Mouse (Mus musculus) lung, embryonic 16.5 days (tissue): ENCODE results near the gene Ilf3. TPM values are rescaled to one million over a fixed set of nuclear protein-coding genes. Genes with fewer than 3 reads are reported as not detected.
"Not testable (repeated sequence)": the region's sequence is repeated elsewhere in the genome, so short reads cannot be mapped to it uniquely, and the experiment has no call there.

Experiments used
- ATAC-seq: fragments of 200-750 bp; cut with Nextera tagmentation; 2 replicates; pipeline ENCODE4 v1.8.0; 2017; ENCODE audit warnings: low read depth, mild to moderate bottlenecking, moderate library complexity
- H3K27ac ChIP-seq: fragments of 300-500 bp; sonication (generic); 2 replicates; pipeline ENCODE4 v1.5.1; 2014; ENCODE audit warnings: mild to moderate bottlenecking, control low read depth, low read length
- H3K27me3 ChIP-seq: fragments of 300-500 bp; sonication (generic); 2 replicates; pipeline ENCODE4 v1.6.1; 2014; ENCODE audit warnings: low read depth, low read length, mixed read lengths; ENCODE audit not compliant: control insufficient read depth, insufficient read depth
- H3K36me3 ChIP-seq: fragments of 300-500 bp; sonication (generic); 2 replicates; pipeline ENCODE4 v1.6.1; 2014; ENCODE audit warnings: low read length; ENCODE audit not compliant: control insufficient read depth, insufficient read depth
- H3K4me1 ChIP-seq: fragments of 300-500 bp; sonication (generic); replicated peaks from 2 replicates; pipeline ENCODE4 v1.6.1; 2014; ENCODE audit warnings: low read length, mixed read lengths; ENCODE audit not compliant: control insufficient read depth, insufficient read depth
- H3K4me2 ChIP-seq: fragments of 300-500 bp; sonication (generic); 2 replicates; pipeline ENCODE4 v1.6.1; 2014; ENCODE audit warnings: low read depth, low read length, control low read depth
- H3K4me3 ChIP-seq: fragments of 300-500 bp; sonication (generic); 2 replicates; pipeline ENCODE4 v1.5.1; 2014; ENCODE audit warnings: mild to moderate bottlenecking, low read length, control low read depth
- H3K9ac ChIP-seq: fragments of 300-500 bp; sonication (generic); 2 replicates; pipeline ENCODE4 v1.6.1; 2014; ENCODE audit warnings: low read length, control low read depth
- H3K9me3 ChIP-seq: fragments of 300-500 bp; sonication (generic); 2 replicates; pipeline ENCODE4 v1.6.1; 2016; ENCODE audit warnings: low read length; ENCODE audit not compliant: control insufficient read depth
- WGBS: fragments of 180-500 bp; shearing (Covaris S2); extraction: QIAGEN DNeasy Blood & Tissue Kit; methylation state at CpG from one replicate; pipeline ENCODE4 v1.1.7; 2014; 5-methylcytosine and 5-hydroxymethylcytosine counted together
- polyA plus RNA-seq: library from polyadenylated mRNA; unstranded; fragments of >200 nt; fragmentation: Nextera tagmentation; extraction: Ambion mirVana; gene quantifications from 2 replicates; pipeline ENCODE4 v1.2.1, GENCODE M21; 2015

Ilf3 gene
- 160 and 168 TPM in 2 replicates for polyA plus RNA-seq

- peak within 1 kb of the TSS; percentile 87 for H3K9ac ChIP-seq
- peak; percentile 94 for ATAC-seq
- H3K9me3 ChIP-seq = no peaks in the 10 kb centered on the region
- peaks cover 10% of the 10 kb centered on the region for H3K4me1 ChIP-seq
- H3K4me2 ChIP-seq = peak within 1 kb of the TSS; percentile 86
- WGBS = under 1% methylated on average over 62 of the region's 66 CpGs
- H3K27ac ChIP-seq = peak within 1 kb of the TSS; percentile 90
- H3K27me3 ChIP-seq = no peaks in the 10 kb centered on the region
- no peaks in the 10 kb centered on the region for H3K36me3 ChIP-seq
- H3K4me3 ChIP-seq = peak within 1 kb of the TSS; percentile 89
Measured at GRCm38 (mm10) chr9:21367357-21368111, at the start of gene Ilf3. Gene Ilf3, plus strand, starts transcription at chr9:21367871.

GRCm38 (mm10) chr9:21318792-21319191, 48.9 kb upstream of the Ilf3 start:
- no peak for ATAC-seq
- Histone ChIP-seq H3K9me3 (no peaks in the 10 kb centered on the region), H3K27me3 (no peaks in the 10 kb centered on the region), H3K4me2 (no peak overlapping the region), H3K4me3 (no peak overlapping the region), H3K36me3 (no peaks in the 10 kb centered on the region), H3K27ac (no peak overlapping the region), H3K9ac (no peak overlapping the region), H3K4me1 (peaks cover 18% of the 10 kb centered on the region)
- 85% methylated on average over 6 of the region's 6 CpGs for WGBS

GRCm38 (mm10) chr9:21319503-21319902, 48.2 kb upstream of the Ilf3 start:
- 88% methylated on average over 4 of the region's 4 CpGs for WGBS
- Histone ChIP-seq H3K9ac (no peak overlapping the region), H3K27ac (no peak overlapping the region), H3K4me3 (no peak overlapping the region), H3K4me2 (no peak overlapping the region), H3K4me1 (peaks cover 18% of the 10 kb centered on the region), H3K36me3 (no peaks in the 10 kb centered on the region), H3K27me3 (no peaks in the 10 kb centered on the region), H3K9me3 (no peaks in the 10 kb centered on the region)
- no peak for ATAC-seq

- Histone ChIP-seq H3K36me3 (no peaks in the 10 kb centered on the region), H3K27me3 (no peaks in the 10 kb centered on the region), H3K4me3 (peak overlapping the region; percentile 89), H3K27ac (no peak overlapping the region), H3K9me3 (no peaks in the 10 kb centered on the region), H3K9ac (peak overlapping the region; percentile 81; the same call in 1 of the 2 replicates), H3K4me2 (peak overlapping the region; percentile 94), H3K4me1 (peaks cover 18% of the 10 kb centered on the region)
- ATAC-seq = no peak
- 18% methylated on average over 4 of the region's 4 CpGs for WGBS
Measured at GRCm38 (mm10) chr9:21320280-21320618, 47.4 kb upstream of the Ilf3 start.

GRCm38 (mm10) chr9:21320619-21321512, 46.8 kb upstream of the Ilf3 start, which contains the start of gene Slc44a2:
Gene Slc44a2, plus strand, starts transcription at chr9:21320698.
- Histone ChIP-seq H3K36me3 (no peaks in the 10 kb centered on the region), H3K9me3 (no peaks in the 10 kb centered on the region), H3K4me1 (peaks cover 18% of the 10 kb centered on the region), H3K27me3 (no peaks in the 10 kb centered on the region), H3K27ac (peak within 1 kb of the TSS; percentile 68), H3K4me2 (peak within 1 kb of the TSS; percentile 94), H3K9ac (peak within 1 kb of the TSS; percentile 81), H3K4me3 (peak within 1 kb of the TSS; percentile 89)
- peak; percentile 96 for ATAC-seq
- under 1% methylated on average over 52 of the region's 52 CpGs for WGBS

- peak; percentile 28 for ATAC-seq
- H3K4me2 ChIP-seq = peak overlapping the region; percentile 94
- peak overlapping the region; percentile 89 for H3K4me3 ChIP-seq
- H3K36me3 ChIP-seq = 0 out of 2 replicates have a peak, but pooled peaks cover 2% of the 10 kb centered on the region
- WGBS = 6% methylated on average over 6 of the region's 6 CpGs
- H3K27me3 ChIP-seq = no peaks in the 10 kb centered on the region
- H3K27ac ChIP-seq = peak overlapping the region; percentile 68
- H3K9me3 ChIP-seq = no peaks in the 10 kb centered on the region
- H3K4me1 ChIP-seq = peaks cover 18% of the 10 kb centered on the region
- peak overlapping the region; percentile 81 for H3K9ac ChIP-seq
Measured at GRCm38 (mm10) chr9:21321513-21321835, 46.2 kb upstream of the Ilf3 start.

GRCm38 (mm10) chr9:21322211-21322916, 45.3 kb upstream of the Ilf3 start:
- H3K9ac ChIP-seq = no peak overlapping the region
- peaks cover 18% of the 10 kb centered on the region for H3K4me1 ChIP-seq
- ATAC-seq = no peak
- peak overlapping the region; percentile 94 for H3K4me2 ChIP-seq
- H3K36me3 ChIP-seq = 0 out of 2 replicates have a peak, but pooled peaks cover 3% of the 10 kb centered on the region
- no peaks in the 10 kb centered on the region for H3K27me3 ChIP-seq
- no peak overlapping the region for H3K27ac ChIP-seq
- H3K4me3 ChIP-seq = peak overlapping the region; percentile 89; the same call in 1 of the 2 replicates
- 76% methylated on average over 19 of the region's 19 CpGs for WGBS
- H3K9me3 ChIP-seq = no peaks in the 10 kb centered on the region

- not testable (repeated sequence) for H3K27ac ChIP-seq, H3K27me3 ChIP-seq, H3K36me3 ChIP-seq, H3K4me2 ChIP-seq, H3K9me3 ChIP-seq, H3K9ac ChIP-seq, ATAC-seq, H3K4me3 ChIP-seq
- H3K4me1 ChIP-seq = peaks cover 23% of the 10 kb centered on the region
- 86% methylated on average over 7 of the region's 8 CpGs for WGBS
Measured at GRCm38 (mm10) chr9:21322917-21323297, 44.8 kb upstream of the Ilf3 start.

- Histone ChIP-seq H3K4me1 (peaks cover 27% of the 10 kb centered on the region), H3K27me3 (no peaks in the 10 kb centered on the region), H3K4me3 (no peak overlapping the region), H3K27ac (no peak overlapping the region), H3K36me3 (0 out of 2 replicates have a peak, but pooled peaks cover 3% of the 10 kb centered on the region), H3K4me2 (no peak overlapping the region), H3K9ac (no peak overlapping the region), H3K9me3 (no peaks in the 10 kb centered on the region)
- WGBS = 81% methylated on average over 11 of the region's 11 CpGs
- no peak for ATAC-seq
Measured at GRCm38 (mm10) chr9:21324269-21324668, 43.4 kb upstream of the Ilf3 start.
